Mouse (Mus musculus) brain, embryonic 14.5 days (tissue): ENCODE data around the gene Wdr59. TPM values are rescaled to one million over a fixed set of nuclear protein-coding genes. Genes with fewer than 3 reads are reported as not detected.

Source experiments
- DNase-seq: peaks from one replicate; pipeline ENCODE4 v3.0.0-alpha.2; 2011; ENCODE audit warnings: low read depth
- CTCF ChIP-seq: fragments of 200-500 bp; IDR thresholded peaks from 2 replicates; pipeline ENCODE4 v1.5.1; 2012; ENCODE audit warnings: inconsistent platforms, mild to moderate bottlenecking, moderate library complexity, borderline replicate concordance; ENCODE audit not compliant: insufficient read depth, insufficient read length; ENCODE audit errors: extremely low read depth
- POLR2A ChIP-seq: fragments of 200-500 bp; IDR thresholded peaks from 2 replicates; pipeline ENCODE4 v1.6.1; 2012; ENCODE audit warnings: mild to moderate bottlenecking, inconsistent platforms, borderline replicate concordance; ENCODE audit not compliant: poor library complexity, insufficient read depth, insufficient read length, severe bottlenecking; ENCODE audit errors: extremely low read depth
- polyA plus RNA-seq: library from polyadenylated mRNA; depleted of rRNA; stranded (reverse); fragments of >200 nt; gene quantifications from 2 replicates; pipeline ENCODE4 v1.2.3, GENCODE M21; 2012; rRNA removed

The Wdr59 gene
- polyA plus RNA-seq, 1 experiment: 16.0 TPM

GRCm38 (mm10) chr8:111435071-111435828 is 86.6 kb downstream of the Wdr59 start:
- TF ChIP-seq CTCF (no peak), POLR2A (no peak)
- no peak for DNase-seq

DNA sequence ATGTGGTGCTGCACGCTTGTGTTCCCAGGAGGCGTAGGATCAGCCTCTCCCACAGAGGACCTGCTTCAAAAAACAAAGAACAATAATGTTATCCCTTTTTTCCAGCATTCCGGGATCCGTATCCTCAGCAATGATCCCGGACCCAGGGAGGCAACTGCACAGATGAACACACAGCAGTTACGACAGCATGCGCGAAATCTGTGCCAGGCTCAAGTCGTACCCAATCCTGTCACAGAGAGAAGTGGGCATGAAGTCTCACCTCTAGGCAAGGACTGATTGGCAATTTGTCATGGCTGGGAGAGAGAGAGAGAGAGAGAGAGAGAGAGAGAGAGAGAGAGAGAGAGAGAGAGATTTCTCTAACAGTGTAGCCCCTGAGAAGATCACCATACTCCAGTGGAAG is 97.2 kb downstream of the Wdr59 start:
- DNase-seq: peak; percentile 13
- TF ChIP-seq CTCF (no peak), POLR2A (no peak)

GRCm38 (mm10) chr8:111424181-111424580 is 97.7 kb downstream of the Wdr59 start:
- TF ChIP-seq POLR2A: no peak
- TF ChIP-seq CTCF: no peak
- DNase-seq: no peak

DNA sequence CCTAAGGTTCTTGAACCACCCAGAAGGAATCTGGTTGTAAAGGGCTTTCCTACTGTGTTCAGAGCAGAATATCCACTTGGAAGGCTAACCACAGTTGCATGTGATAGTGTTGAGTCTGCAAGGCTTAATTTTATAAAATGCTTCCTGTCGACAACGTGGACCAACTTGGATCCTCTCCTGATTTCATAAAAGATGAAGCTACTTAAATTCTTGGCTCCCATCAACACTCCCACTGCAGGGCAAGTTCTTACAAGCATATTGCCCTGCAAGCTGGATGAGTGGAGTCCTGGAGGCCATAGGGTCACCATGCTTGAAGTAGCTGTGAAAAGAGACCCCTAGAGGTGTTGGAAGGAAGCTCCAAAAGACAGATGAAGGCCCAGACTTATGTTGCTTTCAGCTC is 99.3 kb downstream of the Wdr59 start:
- DNase-seq: no peak
- TF ChIP-seq CTCF (no peak), POLR2A (no peak)

- TF ChIP-seq CTCF (no peak), POLR2A (no peak)
- DNase-seq: no peak
Observed at GRCm38 (mm10) chr8:111419171-111419570, 102.7 kb downstream of the Wdr59 start.

GRCm38 (mm10) chr8:111418601-111419000 is 103.3 kb downstream of the Wdr59 start:
- no peak for TF ChIP-seq POLR2A
- TF ChIP-seq CTCF: peak; percentile 71; the same call in 1 of the 2 replicates

DNA sequence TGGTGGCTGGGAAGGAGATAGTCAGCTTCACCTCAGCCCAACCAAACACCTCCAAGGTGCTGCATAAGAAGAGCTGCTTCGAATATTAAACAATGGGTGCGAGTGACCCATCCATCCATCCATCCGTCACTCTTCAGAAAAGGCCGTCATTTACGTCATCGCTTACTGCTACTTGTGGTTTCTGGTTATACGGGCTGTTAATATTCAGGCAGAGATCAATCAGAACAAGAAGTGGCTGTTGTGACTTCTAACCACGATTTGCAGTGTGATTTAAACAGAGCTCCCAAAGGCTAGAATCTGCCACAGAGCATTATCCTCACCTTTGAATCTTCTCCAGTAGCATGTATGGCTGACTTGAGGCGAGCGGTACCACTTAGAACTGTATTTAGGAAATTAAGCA is 104.7 kb downstream of the Wdr59 start:
- no peak for DNase-seq
- TF ChIP-seq CTCF (no peak), POLR2A (no peak)

More at GRCm38 (mm10) chr8:111418601-111419000, 103.3 kb downstream of the Wdr59 start:
- DNase-seq: peak; percentile 41

GRCm38 (mm10) chr8:111403391-111403790 is 118.5 kb downstream of the Wdr59 start:
- DNase-seq: no peak
- TF ChIP-seq POLR2A: no peak
- TF ChIP-seq CTCF: peak; percentile 41; the same call in 1 of the 2 replicates

Other genes with a start within 250 kb of the Wdr59 start
- 22.9 and 24.2 TPM in 2 replicates for gene Rfwd3, start 221.9 kb downstream of the Wdr59 start, polyA plus RNA-seq
- 0.19 and 0.23 TPM in 2 replicates for gene Mlkl, start 183.9 kb downstream of the Wdr59 start, polyA plus RNA-seq
- gene Fa2h, start 128.3 kb downstream of the Wdr59 start, polyA plus RNA-seq: 0.20 and 0.37 TPM in 2 replicates
- 237 and 293 TPM in 2 replicates for gene Znrf1, start 14.0 kb upstream of the Wdr59 start, polyA plus RNA-seq
- gene Ldhd, start 108.3 kb upstream of the Wdr59 start, polyA plus RNA-seq: 0.58 and 0.68 TPM in 2 replicates
- 25.6 and 25.9 TPM in 2 replicates for gene Zfp1, start 121.3 kb upstream of the Wdr59 start, polyA plus RNA-seq
- 0.10 and 0.22 TPM in 2 replicates for gene Ctrb1, start 168.9 kb upstream of the Wdr59 start, polyA plus RNA-seq
- 101 and 113 TPM in 2 replicates for gene Bcar1, start 221.7 kb upstream of the Wdr59 start, polyA plus RNA-seq